Mouse (Mus musculus): Measurements from ENCODE around the gene Il11.

Il11 gene

GRCm38 (mm10) chr7:4788499-4789435 lies 6.1 kb upstream of the Il11 start:
- DNase-seq (ENCODE audit: low spot score in 2 of 2): peak in 1 of 2 experiments; percentile 35

- DNase-seq (ENCODE audit: low spot score in 2 of 2): peak; percentile 40 to 46
These were observed 1.1 kb upstream of the Il11 start for GRCm38 (mm10) chr7:4783667-4784268.

DNA sequence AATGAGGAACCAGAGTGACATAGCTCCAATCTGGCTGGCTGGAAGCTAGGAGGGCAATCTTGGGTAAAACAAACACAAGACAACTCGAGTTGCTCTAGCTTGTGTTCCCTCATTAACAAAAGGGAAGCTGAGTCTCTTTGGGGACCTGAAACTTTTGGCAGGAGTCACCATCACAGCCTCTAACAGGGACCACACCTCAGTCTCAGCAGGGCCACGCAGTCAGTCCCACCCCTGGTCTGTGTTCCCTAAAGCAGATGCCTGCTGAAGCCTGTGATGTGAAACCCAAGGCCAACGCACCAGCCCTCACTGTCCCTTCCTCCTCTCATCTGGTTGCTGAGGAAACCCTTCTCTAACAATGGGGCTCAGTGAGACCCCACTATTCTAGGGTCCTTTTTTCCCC lies 529 bp downstream of the Il11 start:
- no peak for DNase-seq (ENCODE audit: low spot score in 2 of 2)

DNA sequence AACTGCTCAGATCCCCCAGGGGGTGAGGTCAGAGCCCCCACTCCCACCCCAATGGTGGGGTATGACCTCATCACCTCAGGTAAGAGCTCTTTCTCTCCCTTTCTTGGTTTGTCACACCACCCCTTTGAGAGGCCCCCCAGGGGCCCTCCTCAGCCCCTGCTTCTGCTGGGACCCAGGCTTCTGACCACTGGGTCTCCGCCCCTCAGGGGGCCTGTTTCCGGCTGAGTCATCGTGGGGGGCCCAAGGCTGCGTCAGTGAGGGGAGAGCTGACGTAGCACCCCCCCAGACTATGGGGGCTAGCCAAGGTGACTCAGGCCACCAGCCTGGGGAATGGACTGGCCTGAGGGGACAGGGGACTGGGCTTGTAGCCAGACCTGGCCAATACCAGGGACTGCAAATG lies 2.7 kb downstream of the Il11 start:
- no peak for DNase-seq (ENCODE audit: low spot score in 2 of 2)

DNA sequence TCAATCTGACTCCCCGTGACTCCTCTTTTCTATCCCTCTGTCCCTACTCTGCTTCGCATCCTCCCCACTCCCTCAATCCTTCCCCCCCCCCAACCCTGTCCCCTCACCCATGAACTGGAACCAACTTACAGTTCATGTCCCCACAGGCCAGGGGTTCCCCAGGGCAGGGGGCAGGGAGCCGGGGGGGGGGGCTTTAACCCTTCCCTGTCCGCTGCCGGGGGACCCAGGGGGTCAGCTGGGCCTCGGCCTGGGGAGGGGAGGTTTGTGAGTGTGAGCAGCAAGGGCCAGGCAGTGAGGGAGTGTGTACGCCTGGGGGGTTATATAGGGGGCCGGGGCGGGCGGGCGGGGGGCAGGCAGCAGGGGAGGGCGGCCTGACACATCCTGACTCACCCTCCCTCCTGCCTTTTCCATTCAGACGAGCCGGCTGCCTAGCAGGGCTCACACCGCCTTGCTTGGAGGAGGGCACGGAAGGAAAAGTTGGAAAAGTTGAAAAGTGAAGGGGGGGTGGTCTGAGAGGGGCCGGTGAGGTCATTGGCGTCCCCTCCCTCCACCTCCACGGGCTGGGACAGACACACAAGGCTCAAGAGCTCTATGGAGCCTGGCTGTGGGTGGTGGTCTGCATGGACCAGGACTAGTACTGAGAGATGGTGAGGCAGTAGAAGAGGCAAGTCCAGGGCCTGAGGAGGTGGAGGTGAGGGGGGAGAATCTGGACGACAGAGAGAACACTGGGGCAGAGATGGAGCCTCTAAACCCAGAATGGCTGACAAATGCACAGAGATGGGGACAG lies 4.6 kb downstream of the Il11 start:
- DNase-seq (ENCODE audit: low spot score in 2 of 2): no peak

GRCm38 (mm10) chr7:4776861-4777830 lies 5.5 kb downstream of the Il11 start:
- no peak for DNase-seq (ENCODE audit: low spot score in 2 of 2)

DNA sequence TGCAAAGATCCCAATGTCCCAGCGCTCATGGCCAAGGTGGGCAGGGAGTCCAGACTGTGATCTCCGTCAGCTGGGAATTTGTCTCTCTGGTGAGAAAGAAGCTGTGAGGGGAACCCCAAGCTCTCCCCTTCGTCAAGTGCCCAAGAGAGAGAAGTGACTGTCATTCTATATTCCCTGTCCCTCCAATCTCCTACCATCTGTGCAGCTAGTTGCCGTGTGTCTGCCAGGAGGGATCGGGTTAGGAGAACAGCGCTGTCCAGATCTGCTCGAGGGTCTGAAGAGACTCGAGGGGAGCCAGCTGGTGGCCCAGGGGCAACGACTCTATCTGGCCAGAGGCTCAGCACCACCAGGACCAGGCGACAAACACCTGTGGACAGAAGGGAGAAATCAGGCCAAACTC lies 6.5 kb downstream of the Il11 start:
- DNase-seq (ENCODE audit: low spot score in 2 of 2): no peak

- DNase-seq (ENCODE audit: low spot score in 2 of 2): no peak
These were observed 11.5 kb downstream of the Il11 start, which contains the start of gene Fam71e2 for GRCm38 (mm10) chr7:4771202-4771601. Gene Fam71e2, minus strand, starts transcription at chr7:4771302.

DNA sequence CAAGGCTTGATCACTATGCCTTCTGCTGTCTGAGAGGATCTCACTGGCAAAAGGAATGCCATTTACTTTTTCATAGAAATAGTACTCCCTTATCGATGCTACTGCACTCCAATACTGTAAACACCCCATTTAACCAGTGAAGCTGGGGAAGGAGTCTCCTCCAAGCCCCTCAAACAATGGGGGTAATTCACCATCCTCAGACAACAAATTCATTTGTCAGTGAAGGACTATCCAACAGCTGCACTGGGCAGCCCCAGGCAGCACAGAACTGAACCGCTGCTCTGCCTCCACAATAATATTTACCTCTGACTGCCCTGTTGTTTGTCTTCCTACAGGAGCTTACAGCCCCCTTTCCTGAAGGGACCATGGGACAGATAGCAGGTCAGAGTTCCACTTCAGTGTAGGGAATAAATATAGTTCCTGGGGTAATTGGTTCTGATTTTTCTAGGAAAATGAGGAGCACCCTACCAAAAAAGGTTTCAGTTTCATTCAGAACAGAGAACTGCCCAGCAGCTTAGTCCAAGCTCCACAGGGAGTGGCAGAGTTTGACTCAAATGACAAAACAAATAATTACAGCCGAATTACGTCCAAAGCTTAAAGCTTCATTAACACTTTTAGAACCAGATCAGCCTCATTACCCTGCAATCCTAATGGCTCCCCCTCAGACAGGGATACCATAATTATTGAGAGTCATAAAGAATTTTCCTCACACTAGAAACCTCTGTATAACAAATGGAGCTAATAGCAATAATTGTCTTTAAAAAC lies 17.5 kb downstream of the Il11 start:
- DNase-seq (ENCODE audit: low spot score in 2 of 2): no peak

GRCm38 (mm10) chr7:4759670-4760069 lies 23.0 kb downstream of the Il11 start:
- DNase-seq (ENCODE audit: low spot score in 2 of 2): no peak

DNA sequence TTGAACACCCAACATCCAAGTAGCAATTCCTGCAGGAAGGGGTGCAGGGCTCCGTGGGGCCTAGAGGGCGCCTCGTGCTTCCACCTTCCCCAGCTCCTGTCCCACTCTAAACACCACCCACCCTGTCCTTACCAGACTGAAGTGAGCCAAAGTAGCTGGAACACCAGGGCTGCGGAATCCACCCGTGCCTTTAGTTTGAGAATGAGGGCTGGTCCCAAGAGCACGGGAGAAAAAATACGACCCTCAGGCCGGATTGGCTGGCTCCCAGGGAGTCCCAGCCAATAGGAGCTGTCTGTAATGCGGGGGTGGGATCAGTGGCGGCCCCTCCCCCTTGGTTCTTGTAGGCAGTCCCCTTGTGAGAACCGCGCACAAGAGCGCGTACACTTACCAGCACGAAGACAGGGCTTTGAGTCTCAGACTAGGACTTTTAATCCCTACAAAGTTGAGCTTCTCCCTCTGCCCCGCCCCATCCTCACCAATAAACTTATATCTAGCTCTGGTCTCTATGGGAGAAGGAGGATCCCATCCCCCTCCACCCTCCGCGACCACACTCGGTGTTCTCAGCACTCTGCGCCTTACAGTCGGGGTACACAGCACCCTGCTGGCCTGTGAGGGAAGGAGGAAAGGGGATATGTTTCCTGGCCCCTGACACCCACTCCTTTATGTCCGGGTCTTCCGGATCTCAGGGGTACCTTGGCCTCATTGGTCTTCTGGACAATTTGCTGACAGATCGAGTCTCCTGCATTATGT lies 29.7 kb downstream of the Il11 start, which contains the start of gene Cox6b2:
TSS of gene Cox6b2 (minus strand) at position 274 of the 750 bp plus-strand sequence.
- DNase-seq (ENCODE audit: low spot score in 2 of 2): peak; percentile 28 to 50

- DNase-seq (ENCODE audit: low spot score in 2 of 2): no peak
These were observed 30.5 kb downstream of the Il11 start for GRCm38 (mm10) chr7:4751971-4752820.

- no peak for DNase-seq (ENCODE audit: low spot score in 2 of 2)
These were observed 33.5 kb downstream of the Il11 start for GRCm38 (mm10) chr7:4749169-4749568.

DNA sequence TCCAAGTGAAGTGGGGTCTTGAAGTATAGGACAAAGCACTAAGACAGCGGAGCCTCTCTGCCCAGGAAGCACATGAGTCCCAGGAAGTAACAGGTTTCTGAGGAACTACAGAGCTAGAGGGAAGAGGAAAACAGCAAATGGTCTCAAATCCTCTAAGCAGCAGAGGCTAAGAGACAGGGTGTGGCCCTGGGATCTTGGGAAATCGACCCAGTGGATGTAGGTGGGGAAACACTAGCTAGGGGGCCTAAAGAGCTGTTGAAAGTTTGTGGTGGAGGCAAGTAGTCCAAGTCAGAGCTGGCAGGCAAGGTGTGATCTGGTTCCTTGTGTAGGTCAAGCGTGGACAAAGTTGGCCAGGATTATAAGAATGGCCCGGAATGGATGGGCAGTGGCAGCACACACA lies 34.3 kb downstream of the Il11 start:
- DNase-seq (ENCODE audit: low spot score in 2 of 2): no peak

DNA sequence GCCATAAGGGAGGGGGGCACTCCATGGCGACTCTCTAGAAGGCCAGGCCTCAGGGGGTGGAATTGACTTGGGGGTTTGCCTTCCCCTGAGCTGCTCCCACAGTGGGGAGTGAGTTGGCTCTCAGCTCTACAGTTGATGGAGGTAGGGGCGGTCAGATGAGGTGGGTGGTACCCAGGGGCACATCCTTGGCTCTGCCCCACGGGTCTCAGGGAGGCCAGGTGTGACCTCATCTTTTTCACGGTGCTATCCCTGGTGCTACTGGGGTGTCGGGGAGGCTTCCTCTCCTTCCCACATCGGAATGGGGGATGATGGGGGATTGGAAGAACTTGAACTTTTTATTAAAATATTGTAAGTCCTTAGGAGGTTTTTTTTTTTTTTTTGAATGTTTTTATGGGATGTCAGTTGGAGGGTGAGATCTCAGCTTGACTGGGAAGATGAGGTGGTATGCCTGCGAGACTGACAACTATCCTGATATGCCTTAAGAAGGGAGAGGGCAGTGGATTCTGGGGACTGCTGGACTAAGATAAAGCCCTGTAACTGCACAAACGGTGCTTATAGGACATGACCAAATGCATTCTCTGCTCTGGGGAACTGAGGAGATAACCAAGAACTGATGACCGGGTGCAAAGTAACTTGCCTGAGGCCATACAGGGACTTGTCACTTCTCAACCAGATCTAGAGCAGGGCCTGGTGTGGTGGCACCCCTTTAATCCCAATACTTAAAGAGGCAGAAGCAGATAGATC lies 35.3 kb downstream of the Il11 start:
- no peak for DNase-seq (ENCODE audit: low spot score in 2 of 2)

DNA sequence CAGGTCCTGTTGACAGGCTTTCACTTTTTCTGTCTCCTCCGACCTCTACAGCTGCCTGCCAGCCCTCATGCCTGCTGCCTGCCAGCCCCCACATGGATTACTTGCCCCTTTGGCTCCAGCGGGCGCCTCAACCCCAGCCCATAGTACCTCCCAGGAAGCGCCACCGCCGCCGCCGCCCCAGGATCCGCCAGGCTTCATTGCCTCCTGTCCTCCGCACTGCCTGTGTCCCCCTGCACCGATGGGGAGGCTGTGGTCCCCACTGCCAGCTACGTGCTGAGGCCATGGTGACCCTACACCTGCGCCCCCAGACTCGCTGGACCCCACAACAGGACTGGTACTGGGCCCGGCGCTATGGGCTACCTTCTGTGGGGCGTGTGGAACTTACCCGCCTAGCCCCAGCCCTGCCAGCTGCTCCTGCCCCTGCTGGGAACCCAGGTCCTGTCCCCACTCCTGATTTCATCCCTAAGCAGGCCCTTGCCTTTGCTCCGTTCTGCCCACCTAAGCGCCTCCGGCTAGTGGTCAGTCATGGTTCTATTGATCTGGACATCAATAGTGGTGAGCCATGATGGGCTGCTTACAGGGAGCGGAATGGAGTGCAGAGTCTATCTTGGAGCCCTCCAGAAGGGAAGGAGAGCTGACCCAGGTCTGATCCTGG lies 36.2 kb downstream of the Il11 start:
- no peak for DNase-seq (ENCODE audit: low spot score in 2 of 2)

GRCm38 (mm10) chr7:4744886-4745285 lies 37.8 kb downstream of the Il11 start:
- no peak for DNase-seq (ENCODE audit: low spot score in 2 of 2)
